Mouse (Mus musculus) forebrain, embryonic 14.5 days (tissue): Measurements from ENCODE around the gene Ggps1. TPM values are rescaled to one million over a fixed set of nuclear protein-coding genes. Genes with fewer than 3 reads are reported as not detected.
A peak's percentile ranks its signal among the peaks of the same experiment; 100 is the strongest.

Experiments
- ATAC-seq: fragments of 200-750 bp; cut with Nextera tagmentation; 2 replicates; pipeline ENCODE4 v1.8.0; 2017; ENCODE audit warnings: mild to moderate bottlenecking, moderate library complexity
- DNase-seq: peaks from one replicate; pipeline ENCODE4 v3.0.0-alpha.2; 2015; ENCODE audit warnings: low spot score
- H3K27ac ChIP-seq: fragments of 300-500 bp; sonication (generic); 2 replicates; pipeline ENCODE4 v1.5.1; 2014; ENCODE audit warnings: low read depth, mild to moderate bottlenecking, control low read depth, low read length, moderate library complexity
- H3K27me3 ChIP-seq: fragments of 300-500 bp; sonication (generic); replicated peaks from 2 replicates; pipeline ENCODE4 v1.6.1; 2014; ENCODE audit warnings: low read length, control low read depth, mixed read lengths; ENCODE audit not compliant: control insufficient read depth, insufficient read depth
- H3K36me3 ChIP-seq: fragments of 300-500 bp; sonication (generic); 2 replicates; pipeline ENCODE4 v1.6.1; 2014; ENCODE audit warnings: low read length, control low read depth; ENCODE audit not compliant: control insufficient read depth, insufficient read depth
- H3K4me1 ChIP-seq: fragments of 300-500 bp; sonication (generic); 2 replicates; pipeline ENCODE4 v1.6.1; 2014; ENCODE audit warnings: antibody characterized with exemption, low read length, control low read depth; ENCODE audit not compliant: control insufficient read depth, insufficient read depth
- H3K4me2 ChIP-seq: fragments of 300-500 bp; sonication (generic); 2 replicates; pipeline ENCODE4 v1.6.1; 2014; ENCODE audit warnings: mild to moderate bottlenecking, control low read depth, low read length
- H3K4me3 ChIP-seq: fragments of 300-500 bp; sonication (generic); 2 replicates; pipeline ENCODE4 v1.5.1; 2014; ENCODE audit warnings: low read depth, low read length, control low read depth
- H3K9ac ChIP-seq: fragments of 300-500 bp; sonication (generic); 2 replicates; pipeline ENCODE4 v1.6.1; 2014; ENCODE audit warnings: mild to moderate bottlenecking, low read length, control low read depth, moderate library complexity
- H3K9me3 ChIP-seq: fragments of 300-500 bp; sonication (generic); replicated peaks from 2 replicates; pipeline ENCODE4 v1.6.1; 2016; ENCODE audit warnings: low read length, control low read depth, mixed read lengths; ENCODE audit not compliant: control insufficient read depth
- WGBS: fragments of 180-500 bp; shearing (Covaris S2); extraction: QIAGEN DNeasy Blood & Tissue Kit; methylation state at CpG from one replicate; pipeline ENCODE4 v1.1.7; 2014; 5-methylcytosine and 5-hydroxymethylcytosine counted together
- polyA plus RNA-seq: library from polyadenylated mRNA; unstranded; fragments of >200 nt; fragmentation: Nextera tagmentation; extraction: Ambion mirVana; gene quantifications from 2 replicates; pipeline ENCODE4 v1.2.1, GENCODE M21; 2014

Gene Ggps1
- 81.5 and 87.3 TPM in 2 replicates for polyA plus RNA-seq

DNA sequence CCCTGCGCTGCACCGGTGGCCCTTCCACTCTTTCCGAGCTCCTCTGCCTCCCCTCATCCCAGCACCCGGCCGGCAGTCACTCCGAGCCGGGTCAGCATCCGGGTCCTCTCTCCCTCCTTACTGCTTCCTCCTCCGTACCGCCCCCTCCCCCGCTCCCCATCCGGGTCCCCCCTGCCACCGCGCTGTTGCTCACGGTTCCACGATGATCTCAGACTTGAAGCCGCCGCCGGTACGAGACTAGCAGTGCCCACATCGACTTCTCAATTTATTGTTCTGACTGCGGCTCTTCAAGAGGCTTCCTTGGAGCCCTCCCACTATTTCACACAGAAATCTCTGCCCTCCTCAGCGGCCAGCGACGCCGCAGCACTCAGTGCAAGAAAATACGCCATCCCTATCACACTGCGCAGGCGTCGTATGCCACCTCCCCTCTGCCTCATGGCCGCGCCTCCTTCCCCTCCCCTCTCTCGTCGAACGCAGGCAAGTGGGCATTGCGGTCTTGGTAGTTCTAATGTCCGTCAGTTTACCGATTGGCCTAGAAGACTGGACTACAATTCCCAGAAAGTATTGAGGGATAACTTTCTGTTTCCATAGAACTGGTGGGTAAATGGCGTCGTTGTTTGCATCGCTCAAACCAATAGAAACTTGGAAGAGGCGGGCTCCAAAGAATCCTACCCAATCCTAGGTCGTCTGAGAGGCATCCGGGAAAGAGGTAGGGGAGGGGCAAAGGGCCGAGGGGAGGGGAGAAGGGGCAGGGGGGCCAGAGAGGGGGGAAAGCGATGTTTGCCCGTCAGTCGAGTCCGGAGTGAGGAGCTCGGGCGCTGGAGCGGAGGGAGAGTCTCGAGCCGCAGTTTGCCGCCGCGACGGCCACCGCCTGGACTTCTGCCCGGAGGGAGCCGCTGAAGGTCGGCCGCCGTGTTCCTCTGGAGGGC is at the start of gene Ggps1, which contains the start of gene Arid4b:
Ggps1 (minus strand) TSS at position 476 of the 929 bp plus-strand sequence.
Arid4b (plus strand) TSS at position 220 of the 929 bp plus-strand sequence.
- Histone ChIP-seq H3K4me1 (peaks cover 10% of the 10 kb centered on the region), H3K9ac (peak within 1 kb of the TSS; percentile 98), H3K36me3 (peaks cover 12% of the 10 kb centered on the region), H3K4me2 (peak within 1 kb of the TSS; percentile 76), H3K27ac (peak within 1 kb of the TSS; percentile 96), H3K9me3 (no peaks in the 10 kb centered on the region), H3K27me3 (no peaks in the 10 kb centered on the region), H3K4me3 (peak within 1 kb of the TSS; percentile 98)
- DNase-seq: peak; percentile 100
- under 1% methylated on average over 58 of the region's 64 CpGs for WGBS
- ATAC-seq: peak; percentile 97

DNA sequence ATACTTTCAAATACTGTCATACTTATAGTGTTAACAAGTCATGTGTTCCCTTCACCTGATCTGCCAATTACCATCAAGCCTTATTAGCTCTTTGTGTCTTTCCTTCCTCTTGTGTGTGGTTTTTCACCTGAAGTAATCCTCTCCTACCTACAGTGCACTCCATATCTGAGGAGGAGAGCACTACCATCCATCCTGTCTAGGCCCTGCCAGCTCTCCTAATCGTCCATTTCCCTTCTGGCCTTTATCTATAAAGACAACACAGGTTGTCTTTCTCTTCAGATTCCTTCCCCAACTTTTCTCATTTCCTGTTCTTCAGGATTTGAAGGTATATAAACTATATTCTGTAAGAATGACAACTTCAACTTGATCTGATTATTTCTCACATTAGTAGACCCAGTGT is 47.9 kb upstream of the Ggps1 start:
- ATAC-seq: no peak
- H3K9me3 ChIP-seq: no peaks in the 10 kb centered on the region
- H3K4me3 ChIP-seq: no peak overlapping the region
- 84% methylated on average over 1 of the region's 1 CpGs for WGBS
- no peak overlapping the region for H3K27ac ChIP-seq
- H3K4me1 ChIP-seq: peaks cover 11% of the 10 kb centered on the region
- H3K4me2 ChIP-seq: no peak overlapping the region
- H3K27me3 ChIP-seq: no peaks in the 10 kb centered on the region
- DNase-seq: no peak
- no peaks in the 10 kb centered on the region for H3K36me3 ChIP-seq
- no peak overlapping the region for H3K9ac ChIP-seq

DNA sequence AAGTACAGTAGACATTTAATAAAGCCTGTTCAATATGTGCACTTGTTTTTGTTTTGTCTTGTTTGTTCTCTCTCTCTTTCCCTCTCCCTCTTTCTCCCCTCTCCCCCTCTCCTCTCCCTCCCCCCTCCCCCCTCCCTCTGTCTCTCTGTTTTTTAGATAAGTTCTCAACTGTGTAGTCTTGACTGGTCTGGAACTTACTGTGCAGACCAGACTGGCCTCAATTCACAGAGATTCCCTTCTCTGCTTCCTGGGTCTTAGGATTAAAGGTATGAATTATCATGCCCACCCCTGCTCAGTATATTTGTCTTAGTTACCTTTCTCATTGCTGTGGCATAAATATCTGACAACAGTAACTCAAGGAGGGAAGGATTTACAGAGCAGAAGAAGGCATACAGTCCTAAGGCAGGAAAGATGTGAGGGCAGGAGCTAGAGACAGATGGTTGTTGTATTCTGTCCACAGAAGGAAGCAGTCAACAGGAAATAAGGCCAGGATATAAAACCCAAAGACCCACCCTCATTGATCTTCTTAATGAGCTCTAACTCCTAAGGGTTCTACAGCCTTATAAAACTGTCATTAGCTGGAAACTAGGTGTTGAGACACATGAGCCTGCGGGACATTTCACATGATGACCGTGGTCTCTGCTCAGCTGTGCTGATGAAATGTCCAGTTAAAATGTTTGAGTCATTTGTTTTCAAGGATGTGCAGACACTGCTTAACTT is 47.0 kb upstream of the Ggps1 start:
- Histone ChIP-seq H3K9ac (no peak overlapping the region), H3K27ac (no peak overlapping the region), H3K4me1 (peaks cover 11% of the 10 kb centered on the region), H3K36me3 (no peaks in the 10 kb centered on the region), H3K9me3 (no peaks in the 10 kb centered on the region), H3K4me3 (no peak overlapping the region), H3K27me3 (no peaks in the 10 kb centered on the region), H3K4me2 (no peak overlapping the region)
- DNase-seq: no peak
- no peak for ATAC-seq
- WGBS: 92% methylated on average over 2 of the region's 2 CpGs

DNA sequence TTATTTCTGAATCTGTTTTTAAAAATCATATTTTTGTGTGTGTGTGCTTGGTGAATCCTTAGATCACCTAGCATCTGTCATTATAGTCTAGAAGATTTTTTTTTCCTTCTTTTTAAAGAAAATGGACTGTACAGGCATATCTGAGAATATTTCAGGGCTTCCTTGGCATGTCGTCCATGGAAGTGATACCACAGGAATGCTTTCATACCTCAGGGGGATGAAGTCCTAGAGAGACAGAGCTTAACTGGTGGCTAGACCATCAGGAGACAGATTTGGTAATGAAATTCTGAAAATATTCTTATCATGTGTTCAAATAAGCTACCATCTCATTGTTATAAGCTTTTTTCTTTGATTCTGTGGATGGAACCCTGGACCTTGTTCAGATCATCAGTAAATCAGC is 39.7 kb upstream of the Ggps1 start:
- Histone ChIP-seq H3K9ac (no peak overlapping the region), H3K9me3 (no peaks in the 10 kb centered on the region), H3K4me1 (no peaks in the 10 kb centered on the region), H3K27ac (no peak overlapping the region), H3K4me3 (no peak overlapping the region), H3K27me3 (no peaks in the 10 kb centered on the region), H3K36me3 (no peaks in the 10 kb centered on the region), H3K4me2 (no peak overlapping the region)
- WGBS: 89% methylated on average over 1 of the region's 1 CpGs
- DNase-seq: no peak
- ATAC-seq: no peak

GRCm38 (mm10) chr13:14088669-14089068 is 25.4 kb upstream of the Ggps1 start:
- Histone ChIP-seq H3K9ac (no peak overlapping the region), H3K27me3 (no peaks in the 10 kb centered on the region), H3K9me3 (no peaks in the 10 kb centered on the region), H3K4me3 (no peak overlapping the region), H3K36me3 (no peaks in the 10 kb centered on the region), H3K27ac (no peak overlapping the region), H3K4me1 (no peaks in the 10 kb centered on the region), H3K4me2 (no peak overlapping the region)
- ATAC-seq (no peak), DNase-seq (no peak)
- 97% methylated on average over 1 of the region's 1 CpGs for WGBS

- no peaks in the 10 kb centered on the region for H3K27me3 ChIP-seq
- H3K27ac ChIP-seq: no peak overlapping the region
- no peak overlapping the region for H3K4me2 ChIP-seq
- no peak overlapping the region for H3K4me3 ChIP-seq
- ATAC-seq: no peak
- H3K9ac ChIP-seq: no peak overlapping the region
- no peaks in the 10 kb centered on the region for H3K9me3 ChIP-seq
- WGBS: 89% methylated on average over 1 of the region's 1 CpGs
- no peaks in the 10 kb centered on the region for H3K4me1 ChIP-seq
- no peak for DNase-seq
- H3K36me3 ChIP-seq: no peaks in the 10 kb centered on the region
Observed at GRCm38 (mm10) chr13:14075326-14075725, 12.0 kb upstream of the Ggps1 start.

- no peaks in the 10 kb centered on the region for H3K27me3 ChIP-seq
- WGBS: 96% methylated on average over 1 of the region's 1 CpGs
- no peak overlapping the region for H3K4me2 ChIP-seq
- H3K4me1 ChIP-seq: no peaks in the 10 kb centered on the region
- DNase-seq: no peak
- no peak overlapping the region for H3K4me3 ChIP-seq
- no peak for ATAC-seq
- no peak overlapping the region for H3K27ac ChIP-seq
- H3K9me3 ChIP-seq: no peaks in the 10 kb centered on the region
- no peaks in the 10 kb centered on the region for H3K36me3 ChIP-seq
- no peak overlapping the region for H3K9ac ChIP-seq
Observed at GRCm38 (mm10) chr13:14074371-14074770, 11.1 kb upstream of the Ggps1 start.

- no peaks in the 10 kb centered on the region for H3K9me3 ChIP-seq
- peaks cover 4% of the 10 kb centered on the region; the same call in 1 of the 2 replicates for H3K36me3 ChIP-seq
- peaks cover 4% of the 10 kb centered on the region; the same call in 1 of the 2 replicates for H3K4me1 ChIP-seq
- DNase-seq (no peak), ATAC-seq (no peak)
- H3K27me3 ChIP-seq: no peaks in the 10 kb centered on the region
- no peak overlapping the region for H3K27ac ChIP-seq
- H3K9ac ChIP-seq: no peak overlapping the region
- WGBS: 80% methylated on average over 1 of the region's 1 CpGs
- no peak overlapping the region for H3K4me3 ChIP-seq
- no peak overlapping the region for H3K4me2 ChIP-seq
Observed at GRCm38 (mm10) chr13:14069291-14069690, 6.0 kb upstream of the Ggps1 start.
